Mouse (Mus musculus) MN1 (cell line): ENCODE results near the gene Cfap43.

Source experiments
- DNase-seq: peaks from one replicate; pipeline ENCODE4 v3.0.0-alpha.2; 2016; ENCODE audit warnings: low spot score

The Cfap43 gene

GRCm38 (mm10) chr19:47914191-47914590, 4.9 kb downstream of the Cfap43 start:
- DNase-seq, result no peak

- no peak for DNase-seq
Observed at GRCm38 (mm10) chr19:47913344-47913743, 5.7 kb downstream of the Cfap43 start.

- no peak for DNase-seq
Observed at GRCm38 (mm10) chr19:47910751-47911150, 8.3 kb downstream of the Cfap43 start.

- no peak for DNase-seq
Observed at GRCm38 (mm10) chr19:47910117-47910618, 8.9 kb downstream of the Cfap43 start.

- peak; percentile 16 for DNase-seq
Observed at GRCm38 (mm10) chr19:47909387-47910116, 9.5 kb downstream of the Cfap43 start.

- DNase-seq, result no peak
Observed at GRCm38 (mm10) chr19:47908961-47909371, 10.1 kb downstream of the Cfap43 start.

GRCm38 (mm10) chr19:47907596-47907995, 11.5 kb downstream of the Cfap43 start:
- DNase-seq, result no peak

- no peak for DNase-seq
Observed at GRCm38 (mm10) chr19:47905603-47906002, 13.5 kb downstream of the Cfap43 start.

GRCm38 (mm10) chr19:47905081-47905480, 14.0 kb downstream of the Cfap43 start:
- DNase-seq, result no peak

GRCm38 (mm10) chr19:47903679-47904078, 15.4 kb downstream of the Cfap43 start:
- peak; percentile 38 for DNase-seq

GRCm38 (mm10) chr19:47902316-47903201, 16.5 kb downstream of the Cfap43 start:
- no peak for DNase-seq

GRCm38 (mm10) chr19:47900558-47900957, 18.5 kb downstream of the Cfap43 start:
- no peak for DNase-seq

- DNase-seq, result no peak
Observed at GRCm38 (mm10) chr19:47900012-47900411, 19.1 kb downstream of the Cfap43 start.

- no peak for DNase-seq
Observed at GRCm38 (mm10) chr19:47898472-47899079, 20.5 kb downstream of the Cfap43 start.

- DNase-seq, result no peak
Observed at GRCm38 (mm10) chr19:47893092-47893491, 26.0 kb downstream of the Cfap43 start.

GRCm38 (mm10) chr19:47891562-47892312, 27.4 kb downstream of the Cfap43 start:
- peak; percentile 21 for DNase-seq

GRCm38 (mm10) chr19:47890489-47891130, 28.5 kb downstream of the Cfap43 start:
- no peak for DNase-seq

GRCm38 (mm10) chr19:47888037-47888436, 31.1 kb downstream of the Cfap43 start:
- DNase-seq, result no peak

- no peak for DNase-seq
Observed at GRCm38 (mm10) chr19:47887417-47887816, 31.7 kb downstream of the Cfap43 start.

GRCm38 (mm10) chr19:47886617-47887016, 32.5 kb downstream of the Cfap43 start:
- no peak for DNase-seq

- no peak for DNase-seq
Observed at GRCm38 (mm10) chr19:47885886-47886285, 33.2 kb downstream of the Cfap43 start.
